Mouse (Mus musculus) thymus, adult 2 months (tissue): ENCODE measurements around the gene Cenpo. TPM values are rescaled to one million over a fixed set of nuclear protein-coding genes. Genes with fewer than 3 reads are reported as not detected.

Experiments
- DNase-seq: peaks from one replicate; pipeline ENCODE4 v3.0.0; 2021
- H3K27ac ChIP-seq: fragments of 200-500 bp; 2 replicates; pipeline ENCODE4 v1.5.1; 2012; ENCODE audit warnings: low read length, control low read depth; ENCODE audit not compliant: control insufficient read depth, insufficient read depth
- H3K27me3 ChIP-seq: fragments of 200-500 bp; 2 replicates; pipeline ENCODE4 v1.6.1; 2012; ENCODE audit warnings: mild to moderate bottlenecking, low read length, moderate library complexity, mixed read lengths; ENCODE audit not compliant: control insufficient read depth, insufficient read depth
- H3K36me3 ChIP-seq: fragments of 200-500 bp; 2 replicates; pipeline ENCODE4 v1.6.1; 2012; ENCODE audit warnings: mild to moderate bottlenecking, low read length, moderate library complexity; ENCODE audit not compliant: control insufficient read depth, insufficient read depth
- H3K4me1 ChIP-seq: fragments of 200-500 bp; replicated peaks from 2 replicates; pipeline ENCODE4 v1.6.1; 2012; ENCODE audit warnings: low read length; ENCODE audit not compliant: control insufficient read depth, insufficient read depth
- H3K4me3 ChIP-seq: fragments of 200-500 bp; 2 replicates; pipeline ENCODE4 v1.5.1; 2012; ENCODE audit warnings: mild to moderate bottlenecking, low read length, control low read depth, moderate library complexity; ENCODE audit not compliant: control insufficient read depth, insufficient read depth
- CTCF ChIP-seq: fragments of 200-500 bp; IDR thresholded peaks from 2 replicates; pipeline ENCODE4 v1.5.1; 2012; ENCODE audit warnings: mild to moderate bottlenecking, control low read depth, low read length, moderate library complexity, borderline replicate concordance; ENCODE audit not compliant: control insufficient read depth, poor library complexity, insufficient read depth; ENCODE audit errors: extremely low read depth
- POLR2A ChIP-seq: fragments of 200-500 bp; IDR thresholded peaks from 2 replicates; pipeline ENCODE4 v1.6.1; 2012; ENCODE audit warnings: mild to moderate bottlenecking, low read length, control low read depth, moderate library complexity; ENCODE audit not compliant: control insufficient read depth, poor library complexity, insufficient read depth; ENCODE audit errors: extremely low read depth
- WGBS: fragments of 180-500 bp; shearing (Covaris S2); methylation state at CpG from one replicate; pipeline ENCODE4 v1.1.7; 2018; 5-methylcytosine and 5-hydroxymethylcytosine counted together
- polyA plus RNA-seq: library from polyadenylated mRNA; depleted of rRNA; stranded (reverse); fragments of >200 nt; gene quantifications from 2 replicates; pipeline ENCODE4 v1.2.3, GENCODE M21; 2012

Gene Cenpo
- polyA plus RNA-seq, 1 experiment = 30.9 TPM

DNA sequence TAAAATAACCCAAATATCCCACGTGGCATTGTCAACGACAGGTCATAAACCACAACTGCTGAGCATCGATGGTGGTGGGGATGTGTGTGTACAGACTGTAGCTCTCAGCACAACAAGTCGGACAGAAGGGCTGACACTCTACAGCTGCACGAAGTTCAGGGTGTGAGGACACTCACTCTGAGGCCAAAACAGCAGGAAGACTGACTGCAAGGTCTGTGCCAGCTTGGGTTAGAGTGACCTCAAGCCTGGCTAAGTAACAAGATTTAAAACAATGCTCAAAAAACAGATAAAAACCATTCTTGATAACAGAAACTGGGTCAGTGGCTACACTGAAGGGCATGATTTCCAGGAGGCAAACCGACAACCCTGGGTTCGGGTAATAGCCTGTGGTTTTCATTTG is 3.9 kb downstream of the Cenpo start:
- no peaks in the 10 kb centered on the region for H3K27me3 ChIP-seq
- peaks cover 41% of the 10 kb centered on the region for H3K36me3 ChIP-seq
- H3K27ac ChIP-seq = no peak overlapping the region
- no peak overlapping the region for H3K4me3 ChIP-seq
- no peak for DNase-seq
- no peaks in the 10 kb centered on the region for H3K4me1 ChIP-seq
- TF ChIP-seq CTCF (no peak), POLR2A (no peak)
- WGBS = 97% methylated on average over 7 of the region's 7 CpGs

DNA sequence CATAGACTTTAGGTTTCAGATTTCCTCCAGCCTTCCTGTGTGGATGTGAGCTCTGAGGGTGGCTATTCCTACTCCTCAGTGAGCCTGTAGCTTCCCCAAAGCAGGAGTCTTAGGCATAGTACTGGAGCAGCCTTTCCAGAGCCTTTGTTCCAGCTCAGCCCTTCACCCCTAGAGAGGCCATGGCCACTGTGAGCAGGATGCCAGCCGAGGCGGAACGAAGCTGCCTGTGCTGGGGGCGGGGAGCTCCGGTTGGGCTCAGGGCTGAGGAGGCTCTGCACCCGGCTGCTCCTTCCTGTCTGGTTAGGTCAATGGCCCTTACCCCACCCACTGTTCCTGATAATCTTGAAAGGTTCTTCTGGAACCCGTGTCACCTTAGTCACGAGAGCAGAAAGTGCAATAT is 21.2 kb downstream of the Cenpo start:
- TF ChIP-seq POLR2A (no peak), CTCF (no peak)
- peaks cover 33% of the 10 kb centered on the region; the same call in 1 of the 2 replicates for H3K36me3 ChIP-seq
- H3K27ac ChIP-seq = no peak overlapping the region
- DNase-seq = no peak
- no peaks in the 10 kb centered on the region for H3K4me1 ChIP-seq
- WGBS = 90% methylated on average over 8 of the region's 8 CpGs
- no peak overlapping the region for H3K4me3 ChIP-seq
- H3K27me3 ChIP-seq = no peaks in the 10 kb centered on the region

DNA sequence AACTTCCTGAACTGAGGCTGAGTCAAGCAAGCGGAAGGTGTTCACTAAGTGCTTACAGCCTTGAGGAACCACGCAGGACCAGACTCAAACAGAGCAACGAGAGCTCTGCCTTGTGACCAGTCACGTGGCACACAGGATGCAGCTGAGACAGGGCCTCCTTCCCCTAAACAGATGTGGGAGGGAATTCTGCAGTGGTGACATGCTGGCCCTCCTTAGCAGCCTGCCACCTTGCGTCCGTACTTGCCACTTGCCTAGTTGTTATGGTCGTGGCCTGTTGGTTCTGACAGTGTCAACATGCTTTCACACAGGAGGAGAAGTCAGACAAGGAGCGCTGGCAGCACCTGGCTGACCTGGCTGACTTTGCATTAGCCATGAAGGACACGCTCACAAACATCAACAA is 22.9 kb downstream of the Cenpo start:
- Histone ChIP-seq H3K27ac (no peak overlapping the region), H3K4me1 (no peaks in the 10 kb centered on the region), H3K4me3 (no peak overlapping the region), H3K27me3 (no peaks in the 10 kb centered on the region), H3K36me3 (peaks cover 33% of the 10 kb centered on the region; the same call in 1 of the 2 replicates)
- TF ChIP-seq CTCF (no peak), POLR2A (no peak)
- WGBS = 66% methylated on average over 9 of the region's 9 CpGs
- DNase-seq = no peak

DNA sequence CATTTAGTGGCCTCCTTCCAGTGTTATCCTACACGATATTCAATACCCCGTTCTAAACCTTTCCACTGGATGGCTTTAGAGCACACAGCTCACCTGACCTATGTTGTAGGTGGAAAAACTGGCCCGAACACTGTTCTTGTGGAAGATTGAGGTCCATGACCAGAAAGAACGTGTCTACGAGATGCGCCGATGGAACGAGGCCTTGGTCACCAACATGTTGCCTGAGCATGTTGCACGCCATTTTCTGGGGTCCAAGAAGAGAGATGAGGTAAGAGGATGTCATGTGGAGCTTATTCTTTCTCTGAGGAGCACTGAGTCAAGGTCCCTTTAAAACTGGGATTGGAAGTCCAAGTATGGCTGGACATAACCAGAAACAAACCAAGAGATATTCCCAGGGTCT is 24.9 kb downstream of the Cenpo start:
- Histone ChIP-seq H3K4me3 (no peak overlapping the region), H3K36me3 (peaks cover 20% of the 10 kb centered on the region; the same call in 1 of the 2 replicates), H3K4me1 (no peaks in the 10 kb centered on the region), H3K27ac (no peak overlapping the region), H3K27me3 (no peaks in the 10 kb centered on the region)
- WGBS = 98% methylated on average over 9 of the region's 9 CpGs
- no peak for DNase-seq
- no peak for TF ChIP-seq CTCF
- no peak for TF ChIP-seq POLR2A

DNA sequence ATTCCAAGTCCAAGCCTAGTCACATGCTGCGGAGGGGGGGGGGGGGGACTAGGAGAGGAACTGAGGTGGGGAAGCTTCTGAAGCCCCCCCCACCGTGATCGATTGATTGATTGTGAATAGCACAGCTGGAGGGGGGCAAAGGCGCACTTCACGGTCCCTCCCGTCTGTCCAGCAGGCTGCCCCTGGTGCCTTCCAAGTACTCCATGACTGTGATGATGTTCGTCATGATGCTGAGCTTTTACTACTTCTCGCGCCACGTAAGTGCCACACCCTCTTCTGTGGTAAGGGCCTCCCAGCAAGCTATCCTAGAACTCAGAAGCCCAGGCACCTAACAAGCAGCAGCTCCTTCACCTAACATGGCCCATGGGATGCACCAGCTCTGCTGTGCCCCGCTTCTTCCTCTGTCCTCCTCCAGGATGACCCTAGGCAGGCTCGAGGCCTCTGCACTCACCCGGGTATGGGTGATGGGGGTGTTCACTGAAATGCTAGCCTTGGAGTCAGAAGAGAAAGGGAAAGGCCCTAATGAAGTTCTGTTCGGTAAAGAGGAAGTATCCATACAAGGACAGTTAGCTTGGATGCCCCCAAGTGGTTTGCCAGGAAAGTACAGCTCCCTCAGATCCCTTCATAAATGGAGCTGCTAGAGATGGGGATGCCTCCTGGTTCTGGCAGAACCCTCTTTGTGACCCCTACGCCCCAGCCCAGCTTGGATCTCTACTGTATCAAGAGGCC is 25.5 kb downstream of the Cenpo start:
- WGBS = 71% methylated on average over 15 of the region's 15 CpGs
- H3K36me3 ChIP-seq = peaks cover 15% of the 10 kb centered on the region; the same call in 1 of the 2 replicates

DNA sequence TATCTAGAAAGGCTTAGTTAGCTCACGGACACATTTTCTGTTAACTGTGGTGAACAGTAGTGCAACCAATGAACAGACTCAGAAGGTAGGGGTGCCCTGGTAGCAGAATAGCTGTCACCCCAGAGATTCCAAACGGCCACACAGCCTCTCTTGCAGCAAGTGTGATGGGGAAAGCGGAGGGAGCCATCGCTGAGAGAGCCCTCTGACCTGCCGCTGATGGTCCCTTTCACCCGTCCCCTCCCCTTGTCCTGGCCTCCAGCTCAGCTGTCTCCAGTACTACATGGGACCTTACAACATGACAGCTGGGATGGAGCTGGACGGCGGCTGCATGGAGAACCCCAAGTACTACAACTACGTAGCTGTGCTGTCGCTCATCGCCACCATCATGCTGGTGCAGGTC is 28.0 kb downstream of the Cenpo start:
- no peaks in the 10 kb centered on the region for H3K27me3 ChIP-seq
- no peaks in the 10 kb centered on the region for H3K4me1 ChIP-seq
- no peak overlapping the region for H3K27ac ChIP-seq
- WGBS = 97% methylated on average over 11 of the region's 11 CpGs
- no peak overlapping the region for H3K4me3 ChIP-seq
- no peak for DNase-seq
- no peak for TF ChIP-seq POLR2A
- TF ChIP-seq CTCF = no peak
- H3K36me3 ChIP-seq = no peaks in the 10 kb centered on the region

More for the DNA sequence above, 25.5 kb downstream of the Cenpo start:
- Histone ChIP-seq H3K4me1 (no peaks in the 10 kb centered on the region), H3K27ac (no peak overlapping the region), H3K27me3 (no peaks in the 10 kb centered on the region), H3K4me3 (no peak overlapping the region)
- peak; percentile 52 for DNase-seq
- no peak for TF ChIP-seq CTCF
- TF ChIP-seq POLR2A = no peak

DNA sequence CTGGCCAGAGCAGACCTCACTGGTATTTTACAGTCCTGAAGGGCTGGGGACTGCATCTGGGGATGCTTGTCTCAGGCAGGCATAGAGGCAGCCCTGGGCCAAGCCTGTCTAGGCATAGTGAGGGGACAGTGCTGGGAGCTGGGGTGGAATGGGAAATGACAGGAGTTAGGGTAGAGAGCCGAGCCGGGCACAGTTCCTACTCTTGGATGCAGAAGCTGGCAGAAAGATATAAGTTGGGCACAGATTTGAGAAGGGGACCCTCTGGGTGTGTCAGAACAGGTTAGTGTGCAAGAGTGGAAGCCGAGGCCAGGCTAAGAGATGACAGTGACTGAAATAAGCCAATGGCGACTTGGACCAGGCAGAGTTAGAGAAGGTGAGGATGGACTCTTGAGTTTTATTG is 31.9 kb downstream of the Cenpo start:
- H3K27me3 ChIP-seq = no peaks in the 10 kb centered on the region
- no peak overlapping the region for H3K27ac ChIP-seq
- H3K4me3 ChIP-seq = no peak overlapping the region
- no peaks in the 10 kb centered on the region for H3K36me3 ChIP-seq
- 99% methylated on average over 4 of the region's 4 CpGs for WGBS
- no peaks in the 10 kb centered on the region for H3K4me1 ChIP-seq
- DNase-seq = no peak
- no peak for TF ChIP-seq CTCF
- TF ChIP-seq POLR2A = no peak
